Mouse (Mus musculus): Measurements from ENCODE around the gene Amdhd1.
A peak's percentile ranks its signal among the peaks of the same experiment; 100 is the strongest.
"Not testable (repeated sequence)": the region's sequence is repeated elsewhere in the genome, so short reads cannot be mapped to it uniquely, and the experiment has no call there.

The Amdhd1 gene

DNA sequence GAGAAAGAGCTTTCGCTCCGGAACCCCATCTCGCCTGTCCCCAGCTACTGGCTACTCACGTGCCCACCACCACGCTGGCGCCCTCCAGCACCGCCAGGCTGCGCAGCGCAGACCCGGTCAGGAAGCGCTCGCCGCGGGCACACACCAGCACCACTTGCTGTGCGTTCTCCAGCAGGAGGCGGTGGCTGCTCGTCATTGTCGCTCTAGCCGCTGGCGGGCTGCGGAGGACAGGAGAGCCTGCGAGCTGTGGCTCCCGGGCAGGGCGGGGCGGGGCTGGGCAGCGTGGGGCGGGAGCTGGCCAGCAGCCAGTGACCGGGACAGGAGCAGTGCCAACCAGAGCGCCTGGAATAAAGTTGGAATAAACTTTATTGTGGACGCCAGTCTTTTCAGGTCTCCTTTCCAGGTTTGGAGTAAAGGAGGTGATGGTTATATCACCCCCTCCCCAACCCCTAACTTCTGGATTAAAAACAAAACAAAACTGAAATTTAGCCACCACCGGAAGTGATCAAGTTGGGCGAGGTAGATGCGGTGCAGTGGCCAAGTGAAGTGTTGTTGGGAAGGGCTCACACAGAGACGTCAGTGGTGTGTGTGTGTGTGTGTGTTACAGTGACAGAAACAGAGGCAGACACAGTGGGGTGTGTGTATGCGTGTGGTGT is at the start of gene Amdhd1:
TSS of gene Amdhd1 (minus strand) at position 259 of the 656 bp plus-strand sequence.
- peak; percentile 53 for DNase-seq (ENCODE audit: low read depth)

DNA sequence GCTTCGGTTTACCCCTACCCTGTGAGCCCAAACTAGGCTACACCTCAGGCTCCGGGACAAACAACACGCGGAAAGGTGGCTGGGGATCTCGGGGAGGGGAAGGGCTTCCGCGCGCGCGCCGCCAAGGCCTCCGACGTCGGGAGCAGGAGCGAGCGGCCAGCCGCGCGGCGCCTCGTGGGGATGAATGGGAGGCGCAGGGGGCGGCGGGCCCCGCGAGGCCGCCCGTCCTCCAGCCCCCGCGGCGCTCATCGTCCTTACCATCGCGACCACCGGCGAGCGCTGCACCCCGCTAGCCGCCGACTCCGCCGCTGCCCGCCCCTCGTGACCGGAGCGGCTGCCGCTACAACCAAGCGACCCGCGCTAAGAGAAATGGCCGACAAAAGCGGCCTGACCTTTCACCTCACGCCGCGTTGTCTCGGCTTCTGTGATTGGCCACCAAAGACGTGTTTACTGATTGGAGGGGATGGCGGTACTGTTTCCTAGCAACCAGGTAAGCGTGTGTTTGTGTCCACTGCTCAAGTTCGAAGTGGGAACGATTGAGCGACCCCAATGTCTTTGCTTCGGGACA is 49.5 kb upstream of the Amdhd1 start, which contains the start of gene Snrpf:
TSS of gene Snrpf (minus strand) at position 426 of the 568 bp plus-strand sequence.
- DNase-seq (ENCODE audit: low read depth), result peak; percentile 92

DNA sequence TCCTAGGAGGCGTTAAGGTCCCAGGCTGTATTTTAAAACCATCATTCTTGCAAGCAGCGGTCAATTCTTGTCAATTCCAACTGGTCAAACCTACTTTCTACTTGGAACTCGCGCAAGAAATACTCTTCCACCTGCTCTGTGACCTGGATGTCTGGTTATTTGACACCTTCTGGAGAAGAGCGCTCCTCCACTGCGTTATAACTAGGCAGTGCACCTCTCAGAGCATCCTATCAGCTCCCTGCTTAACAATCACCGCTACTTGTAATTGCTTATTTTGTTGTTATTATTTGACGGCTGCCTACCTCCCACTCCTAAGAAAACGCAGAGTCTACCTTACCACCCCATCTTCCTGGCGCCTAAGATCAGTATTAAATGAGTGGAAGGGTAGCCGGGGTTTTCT is 49.0 kb upstream of the Amdhd1 start:
- DNase-seq (ENCODE audit: low read depth), result no peak

DNA sequence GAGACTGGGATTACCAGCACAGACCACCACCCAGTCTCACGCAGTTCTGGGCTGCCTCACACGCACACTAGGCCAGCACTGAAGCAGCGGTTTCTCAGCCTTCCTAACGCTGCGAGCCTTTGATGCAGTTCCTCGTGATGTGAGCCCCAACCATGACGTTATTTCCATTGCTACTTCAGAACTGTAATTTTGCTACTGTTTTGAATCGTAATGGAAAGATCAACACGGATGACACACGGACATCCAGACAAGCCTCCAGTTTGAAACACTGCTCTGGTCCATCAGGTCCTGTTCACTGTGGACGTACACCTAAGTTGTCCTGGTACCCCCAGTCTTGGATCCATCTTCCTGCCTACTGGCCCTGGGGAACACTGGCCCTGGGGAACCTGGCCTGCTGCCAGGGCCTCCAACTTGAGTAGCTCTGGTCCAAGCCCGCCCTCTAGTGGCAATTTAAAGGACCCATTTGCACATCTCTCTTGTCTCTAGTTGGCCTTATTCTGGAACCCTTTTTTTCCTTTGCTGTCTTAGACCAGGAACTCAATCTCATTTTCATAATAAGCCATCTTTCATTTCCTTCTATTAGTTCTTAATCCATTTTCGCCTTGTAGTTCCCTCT is 37.5 kb upstream of the Amdhd1 start:
- peak; percentile 64 for DNase-seq (ENCODE audit: low read depth)

DNA sequence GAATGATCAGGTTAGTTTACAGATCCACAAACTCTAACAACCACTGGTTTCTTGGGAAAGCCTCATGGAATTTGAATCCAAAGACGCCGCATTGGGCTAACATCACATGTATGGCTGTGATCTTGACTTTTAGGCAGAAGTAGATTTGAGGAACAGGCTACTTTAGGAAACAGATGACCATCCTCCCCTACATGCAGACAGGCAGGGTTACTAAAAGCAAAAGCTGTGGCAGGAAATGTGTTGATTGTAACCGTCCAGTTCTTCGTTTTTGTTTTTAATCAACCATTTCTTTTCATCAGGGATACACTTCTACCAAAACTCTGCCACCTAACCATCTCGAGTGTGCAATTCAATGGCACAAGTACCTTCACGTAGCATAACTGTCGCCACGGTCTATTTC is 36.1 kb upstream of the Amdhd1 start:
- DNase-seq (ENCODE audit: low read depth), result no peak

DNA sequence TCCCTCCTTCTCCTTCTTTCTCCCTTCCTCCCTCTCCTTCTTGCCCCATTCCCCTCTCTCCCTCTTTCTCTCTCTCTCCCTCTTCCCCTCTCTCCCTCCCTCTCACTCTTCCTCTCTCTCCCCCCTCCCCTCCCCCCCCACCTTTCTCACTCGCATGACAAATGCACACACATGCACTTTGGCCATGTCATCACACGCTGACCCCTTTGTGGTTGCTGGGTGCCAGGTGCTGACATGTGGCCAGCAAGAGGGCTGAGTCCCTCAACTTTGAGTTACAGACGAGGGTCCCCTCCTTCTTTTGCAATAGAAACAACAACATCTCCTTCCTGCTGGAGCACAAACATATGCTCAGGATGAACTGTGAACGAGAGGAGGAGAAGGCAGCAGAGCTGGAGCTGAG is 35.1 kb upstream of the Amdhd1 start:
- no peak for DNase-seq (ENCODE audit: low read depth)

DNA sequence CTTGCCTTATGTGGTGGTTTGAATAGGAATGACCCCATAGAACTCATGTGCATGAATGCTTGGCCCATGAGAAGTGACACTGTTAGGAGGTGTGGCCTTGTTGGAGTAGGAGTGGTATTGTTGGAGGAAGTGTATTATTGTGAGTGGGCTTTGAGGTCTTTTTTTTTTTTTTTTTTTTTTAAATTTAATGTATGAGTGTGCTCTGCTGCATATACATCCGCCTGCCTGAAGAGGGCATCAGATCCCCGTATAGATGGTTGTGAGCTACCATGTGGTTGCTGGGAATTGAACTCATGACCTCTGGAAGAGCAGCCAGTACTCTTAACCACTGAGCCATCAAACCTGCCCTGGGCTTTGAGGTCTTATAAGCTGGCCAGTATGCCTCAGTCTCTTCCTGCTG is 32.4 kb upstream of the Amdhd1 start:
- DNase-seq (ENCODE audit: low read depth), result no peak

DNA sequence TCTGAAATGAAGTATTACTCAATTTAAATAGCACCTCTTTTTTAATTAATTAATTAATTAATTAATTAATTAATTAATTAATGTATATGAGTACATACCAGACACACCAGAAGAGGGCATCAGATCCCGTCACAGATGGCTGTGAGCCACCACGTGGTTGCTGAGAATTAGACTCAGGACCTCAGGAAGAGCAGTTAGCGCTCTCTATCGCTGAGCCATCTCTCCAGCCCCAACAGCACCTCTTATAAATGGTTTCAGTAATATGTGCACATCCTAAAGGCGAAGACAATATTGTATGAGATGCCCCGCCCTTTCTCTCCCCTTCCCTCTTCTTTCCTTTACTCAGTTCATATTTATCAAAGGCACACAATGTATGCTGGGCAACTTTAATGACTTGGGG is 28.8 kb upstream of the Amdhd1 start:
- no peak for DNase-seq (ENCODE audit: low read depth)

DNA sequence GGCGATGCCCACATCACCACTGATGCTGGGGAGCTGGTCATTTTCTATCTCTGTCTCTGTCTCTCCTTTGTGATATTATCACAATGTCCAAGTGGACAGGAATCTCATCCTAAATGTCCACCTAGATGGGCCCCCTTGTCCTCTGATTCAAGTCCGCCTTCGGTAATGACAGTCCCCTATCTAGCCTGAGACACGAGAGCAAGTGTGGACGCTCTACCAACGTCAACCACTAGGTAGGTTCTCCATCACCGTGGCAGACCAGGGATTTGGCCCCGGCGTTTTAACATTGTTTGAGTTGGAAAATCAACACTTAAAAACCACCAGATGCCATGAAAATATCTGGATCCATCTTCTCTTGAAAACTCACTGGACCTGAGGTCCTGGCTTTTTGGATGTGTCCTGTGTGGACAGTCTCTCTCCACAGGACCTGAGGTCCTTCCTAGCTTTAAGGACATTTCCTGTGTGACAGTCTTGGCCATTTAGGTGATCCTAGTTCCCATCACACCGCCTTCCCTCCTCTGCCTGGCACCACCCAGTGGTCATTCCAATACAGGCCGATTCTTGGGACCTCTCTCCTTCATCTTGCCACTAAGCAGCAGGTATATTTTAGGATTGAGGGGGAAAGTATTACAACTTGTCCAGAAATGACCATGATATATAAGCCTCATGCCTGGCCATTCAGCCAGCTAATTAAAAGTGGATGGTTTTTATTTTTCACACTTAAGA is 28.2 kb upstream of the Amdhd1 start:
- no peak for DNase-seq (ENCODE audit: low read depth)

DNA sequence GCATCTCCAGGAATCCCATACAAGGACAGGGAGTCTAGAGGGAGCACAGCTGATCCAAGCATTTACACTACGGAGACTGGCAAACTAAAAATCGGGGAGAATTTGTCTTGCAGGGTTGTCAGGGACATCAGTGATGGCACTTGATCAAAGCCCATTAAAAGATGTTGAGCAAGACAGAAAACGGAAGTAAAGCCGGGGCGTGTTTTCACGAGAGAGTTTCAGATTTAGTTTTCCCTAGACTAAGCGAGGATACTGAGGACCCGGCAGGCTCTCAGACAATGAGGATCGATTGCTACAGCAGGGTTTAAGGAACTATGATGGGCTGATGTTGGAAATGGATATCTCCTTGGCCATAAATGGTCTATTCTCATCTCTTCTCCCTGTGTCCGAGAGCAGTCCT is 27.2 kb upstream of the Amdhd1 start:
- no peak for DNase-seq (ENCODE audit: low read depth)

DNA sequence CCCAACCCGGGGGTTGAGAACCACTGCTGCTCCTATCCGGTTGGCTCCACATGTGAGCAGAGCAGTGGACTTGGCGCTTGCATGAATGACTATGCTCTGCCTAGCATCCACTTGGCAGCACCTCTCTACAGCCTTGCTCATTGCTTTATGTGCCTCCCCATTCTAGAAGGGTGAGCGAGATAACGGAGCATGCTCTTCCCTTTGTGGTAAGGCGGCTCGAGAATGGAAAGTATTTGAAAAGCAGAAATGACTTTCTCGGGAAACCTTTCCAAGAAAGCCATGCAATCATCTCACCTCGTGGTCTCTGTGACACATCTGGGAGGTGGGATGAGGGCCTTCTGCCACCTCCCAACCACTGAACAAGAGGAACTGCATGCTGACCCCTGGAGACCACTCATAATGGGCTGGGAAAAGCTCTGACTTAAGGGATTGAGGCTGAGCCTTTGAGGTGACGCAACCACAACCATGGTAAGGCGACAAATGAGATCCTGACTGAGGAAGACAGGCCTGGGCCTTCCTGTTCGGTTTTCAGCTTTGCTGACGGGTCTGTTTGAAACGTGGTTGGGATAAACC is 24.8 kb upstream of the Amdhd1 start:
- DNase-seq (ENCODE audit: low read depth), result no peak

DNA sequence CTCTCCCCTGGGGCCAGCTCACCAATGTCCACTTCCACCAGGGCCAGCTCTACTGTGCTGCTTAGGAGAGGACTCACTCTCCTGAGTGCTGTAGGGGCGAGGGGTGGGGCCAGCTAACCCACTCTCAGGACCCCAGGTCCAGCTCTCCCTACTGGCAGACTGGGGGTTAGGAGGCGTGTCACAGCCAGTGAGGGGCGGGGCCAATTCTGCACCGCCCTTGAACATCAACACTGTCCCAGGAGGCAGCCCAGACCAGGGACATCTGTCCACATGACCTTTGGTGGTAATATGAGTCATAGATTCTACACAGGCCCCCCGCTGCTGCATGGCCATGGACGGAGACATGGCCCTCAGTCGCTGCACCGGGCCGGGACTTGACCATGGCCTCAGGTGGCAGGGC is 20.0 kb upstream of the Amdhd1 start:
- DNase-seq (ENCODE audit: low read depth), result no peak

DNA sequence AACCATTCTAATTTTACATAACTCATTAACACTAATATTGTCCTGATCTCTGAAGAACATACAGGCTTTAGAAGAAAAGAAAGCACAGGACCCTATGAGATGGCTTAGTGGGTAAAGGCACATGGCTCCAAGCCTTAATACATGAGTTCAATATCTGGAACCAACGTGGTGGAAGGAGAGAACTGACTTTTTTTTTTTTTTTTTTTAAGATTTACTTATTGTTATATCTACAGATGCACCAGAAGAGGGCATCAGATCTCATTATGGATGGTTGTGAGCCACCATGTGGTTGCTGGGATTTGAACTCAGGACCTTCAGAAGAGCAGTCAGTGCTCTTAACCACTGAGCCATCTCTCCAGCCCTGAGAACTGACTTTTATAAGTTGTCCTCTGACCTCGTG is 18.1 kb upstream of the Amdhd1 start:
- DNase-seq (ENCODE audit: low read depth), result not testable (repeated sequence)

DNA sequence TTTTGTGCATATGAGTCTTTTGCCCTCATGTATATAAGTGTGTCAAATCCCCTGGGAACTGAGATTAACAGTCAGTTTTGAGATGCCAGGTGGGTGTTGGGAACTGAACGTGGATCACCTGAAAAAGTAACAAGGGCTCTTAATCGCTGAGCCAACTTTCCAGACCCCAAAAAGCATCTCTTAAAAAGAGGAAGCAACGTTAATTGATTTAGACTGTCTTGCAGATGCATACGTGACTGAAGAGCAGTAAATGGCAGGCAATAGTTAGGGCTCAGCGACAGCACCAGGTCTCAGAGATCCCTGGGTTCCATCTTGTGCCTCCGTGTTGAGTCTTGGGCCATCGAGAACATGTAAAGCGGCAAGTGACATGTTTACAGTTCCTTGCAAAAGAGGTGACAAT is 12.8 kb upstream of the Amdhd1 start:
- DNase-seq (ENCODE audit: low read depth), result no peak

DNA sequence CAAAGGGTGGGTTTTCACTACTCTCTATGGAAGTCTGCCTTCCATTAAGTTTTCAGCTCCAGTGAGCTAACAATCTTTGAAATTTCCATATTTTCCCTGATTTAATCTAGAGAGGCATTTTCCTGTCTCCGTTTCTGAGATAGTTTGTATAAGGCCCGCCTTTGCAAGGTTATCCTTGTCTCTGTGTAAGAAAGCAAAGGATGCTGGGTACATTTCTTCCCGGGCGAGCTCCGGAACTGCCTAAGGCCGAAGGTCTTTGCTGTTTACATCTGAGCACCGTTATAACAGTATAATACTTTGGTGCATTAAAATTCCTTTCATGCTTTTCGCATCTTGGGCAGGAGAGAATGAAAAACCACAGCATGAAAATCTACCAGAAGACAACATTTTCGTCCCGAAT is 10.0 kb upstream of the Amdhd1 start:
- no peak for DNase-seq (ENCODE audit: low read depth)

DNA sequence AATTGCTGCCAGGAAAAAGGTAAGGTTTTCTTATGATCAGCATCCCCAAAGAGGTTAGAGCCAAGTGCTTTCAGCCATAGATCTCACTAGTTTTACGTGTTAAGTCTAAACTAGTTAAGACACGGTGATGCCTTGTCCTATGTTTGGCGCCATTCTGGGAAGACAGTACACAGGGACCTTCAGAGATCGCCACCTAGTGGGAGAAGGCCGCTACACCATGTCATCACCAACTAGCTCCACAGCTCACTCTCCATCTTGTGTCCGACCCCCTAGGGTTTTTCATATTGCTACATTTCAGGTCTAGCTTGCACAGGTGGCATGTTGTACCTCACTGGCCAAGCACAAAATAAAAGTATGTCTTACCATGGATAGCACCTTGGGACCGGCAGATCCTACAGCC is 9.2 kb upstream of the Amdhd1 start:
- DNase-seq (ENCODE audit: low read depth), result peak; percentile 60

DNA sequence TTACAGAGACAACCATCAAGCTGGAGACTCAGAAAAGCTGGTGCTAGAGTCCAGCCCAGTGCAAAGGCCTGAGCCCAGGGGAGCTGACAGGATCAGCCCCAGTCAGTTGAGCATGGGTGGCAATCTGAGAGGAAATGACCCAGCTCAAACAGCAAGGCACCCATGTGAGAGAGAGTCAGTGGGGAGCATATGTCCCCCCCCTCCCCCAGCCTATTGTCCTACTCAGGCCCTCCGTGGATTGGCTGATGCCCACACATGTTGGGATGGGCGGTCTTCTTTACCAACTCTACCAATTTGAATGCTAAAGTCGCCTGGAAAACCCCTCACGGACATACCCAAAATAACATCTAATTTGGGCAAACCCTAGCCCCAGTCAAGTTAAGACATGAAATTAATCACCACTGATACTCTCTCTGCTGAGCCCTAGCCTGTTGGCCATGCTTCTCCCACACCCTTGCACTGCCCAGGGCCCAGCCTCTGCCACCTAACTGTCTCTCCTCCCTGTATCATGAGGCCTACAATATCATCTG is 8.0 kb upstream of the Amdhd1 start:
- no peak for DNase-seq (ENCODE audit: low read depth)

DNA sequence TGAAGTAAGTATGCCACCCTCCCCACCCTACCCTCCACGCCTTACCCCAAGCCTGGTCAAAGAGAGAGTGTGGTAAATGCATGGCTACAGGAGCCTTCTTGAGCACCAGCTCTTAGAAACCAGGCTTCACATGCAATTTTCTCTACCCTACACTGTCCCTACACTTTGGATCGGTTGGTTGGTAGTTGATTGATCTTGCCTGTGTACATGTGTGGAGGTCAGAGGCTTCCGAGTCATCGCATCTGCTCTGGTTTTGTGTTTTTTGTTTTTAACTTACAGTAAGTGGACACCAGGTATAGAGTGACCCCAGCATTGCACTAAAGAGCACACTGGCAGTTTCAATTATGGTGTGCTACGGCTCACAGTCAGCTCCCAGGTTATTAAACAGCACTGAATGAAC is 4.3 kb upstream of the Amdhd1 start:
- DNase-seq (ENCODE audit: low read depth), result no peak

DNA sequence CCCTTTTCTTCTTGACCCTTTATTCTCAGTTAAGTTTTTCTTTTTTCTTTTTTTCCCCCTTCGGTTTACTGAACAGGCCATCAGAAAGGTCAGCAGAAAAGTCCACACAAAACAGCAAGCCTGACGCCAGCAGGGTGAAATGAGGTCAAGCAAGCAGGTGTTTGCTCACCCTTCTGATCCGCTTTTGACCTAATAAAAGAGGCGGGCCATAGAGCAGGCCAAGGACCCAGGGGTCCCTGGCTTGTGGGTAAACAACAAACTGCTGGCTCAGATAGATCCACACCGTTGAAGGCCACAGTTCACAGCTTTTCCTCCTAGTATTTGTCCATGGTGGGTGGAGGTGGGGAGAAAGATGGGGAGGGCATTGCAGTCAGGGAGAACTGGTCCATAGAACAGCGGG is 3.3 kb upstream of the Amdhd1 start:
- DNase-seq (ENCODE audit: low read depth), result no peak

DNA sequence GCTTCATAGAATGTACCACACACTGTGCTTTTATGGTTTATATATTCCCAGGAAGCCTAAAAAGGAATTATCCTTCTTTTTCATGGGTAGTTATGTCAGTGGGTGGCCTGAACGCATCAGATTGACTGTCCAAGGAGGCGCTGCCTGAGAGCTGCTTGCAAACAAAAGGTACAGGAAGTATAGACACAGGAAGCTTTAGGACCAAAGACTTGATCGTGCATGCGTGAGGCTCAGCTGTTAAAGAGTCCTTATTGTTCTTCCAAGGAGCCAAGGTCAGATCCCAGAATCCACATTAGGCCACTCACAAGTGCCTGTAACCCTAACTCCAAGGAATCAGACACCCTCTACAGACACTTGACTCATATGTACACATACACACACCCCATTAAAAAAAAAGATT is 2.5 kb upstream of the Amdhd1 start:
- DNase-seq (ENCODE audit: low read depth), result no peak

DNA sequence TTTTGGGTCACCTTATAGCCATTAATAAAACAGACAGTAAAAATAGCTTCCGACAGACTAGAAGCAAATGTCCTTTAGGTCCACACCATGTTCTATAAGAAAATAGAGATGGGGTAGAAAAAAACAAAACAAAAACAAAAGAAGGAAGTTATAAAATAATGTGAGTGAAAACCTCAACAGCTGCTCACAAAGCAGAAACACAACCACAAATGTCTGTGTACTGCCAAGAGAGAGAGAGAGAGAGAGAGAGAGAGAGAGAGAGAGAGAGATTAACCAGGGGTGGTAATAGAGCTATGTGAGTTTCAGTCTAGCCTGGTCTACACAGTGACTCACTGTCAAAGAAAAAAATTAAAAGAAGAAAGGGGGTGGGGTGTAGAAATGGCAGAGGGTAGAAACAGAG is 1.8 kb upstream of the Amdhd1 start:
- DNase-seq (ENCODE audit: low read depth), result no peak

DNA sequence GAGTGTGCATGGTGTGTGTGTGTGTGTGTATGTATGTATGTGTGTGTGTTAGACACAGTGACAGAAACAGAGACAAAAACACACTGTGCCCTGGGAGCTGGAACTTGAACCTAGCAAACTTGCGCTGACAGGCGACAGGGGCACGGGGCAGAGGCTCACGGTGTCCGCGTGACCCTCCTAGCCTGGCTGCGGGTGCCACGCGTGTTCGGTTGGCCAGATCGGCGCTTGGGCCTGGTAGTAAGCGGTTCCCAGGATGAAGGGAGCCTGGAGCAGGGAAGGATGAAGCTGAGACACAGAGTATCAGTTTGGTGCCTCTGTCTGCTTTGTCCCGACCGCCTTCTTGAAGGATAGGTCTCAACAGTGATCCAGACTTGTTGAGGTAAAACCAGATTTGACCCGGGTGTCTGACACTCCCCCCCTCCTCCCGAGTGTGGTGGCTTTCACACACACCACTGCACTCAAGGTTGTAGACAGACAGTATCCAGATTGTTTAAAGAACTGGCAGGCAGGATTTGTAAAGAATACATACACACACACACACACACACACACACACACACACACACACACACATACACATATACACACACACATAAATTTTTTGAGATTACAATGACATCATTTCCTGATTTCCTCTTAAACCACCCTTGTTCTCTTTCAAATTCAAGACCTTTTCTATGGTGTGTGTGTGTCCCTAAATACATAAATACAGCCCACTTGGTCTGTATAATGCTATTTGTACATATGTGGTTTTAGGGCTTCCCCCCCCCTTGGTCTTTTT is 788 bp upstream of the Amdhd1 start, which contains the start of gene Ccdc38:
TSS of gene Ccdc38 (plus strand) at position 202 of the 780 bp plus-strand sequence.
- DNase-seq (ENCODE audit: low read depth), result no peak

Measured in c-Kit-positive CD71-positive TER-119-negative erythroid progenitor cells, embryonic 14.5 days (primary cell).